Mouse (Mus musculus) granulocyte monocyte progenitor cell, adult 5-6 weeks (primary cell): Measurements from ENCODE around the gene Car15. TPM values are rescaled to one million over a fixed set of nuclear protein-coding genes. Genes with fewer than 3 reads are reported as not detected.
A peak's percentile ranks its signal among the peaks of the same experiment; 100 is the strongest.

ENCODE experiments used
- ATAC-seq: replicated peaks from 2 replicates; pipeline ENCODE4 v1.8.0; 2016; ENCODE audit warnings: mild to moderate bottlenecking, moderate TSS enrichment, inconsistent platforms; ENCODE audit not compliant: poor library complexity, severe bottlenecking
- total RNA-seq, 2 experiments: library from RNA; stranded (forward) in 1 of 2; stranded (reverse) in 1 of 2; fragments of 200-712, 200-1000 nt in 1 of 2; fragments of >200 nt in 1 of 2; fragmentation: Nextera tagmentation in 1 of 2; gene quantifications; 2 replicates each; pipeline ENCODE4 v1.2.3; 2014 to 2017

Car15 gene
- total RNA-seq (2014; fragmentation: Nextera tagmentation) (3.0 and 5.2 TPM in 2 replicates), total RNA-seq (2017) (not detected in 2 replicates)

DNA sequence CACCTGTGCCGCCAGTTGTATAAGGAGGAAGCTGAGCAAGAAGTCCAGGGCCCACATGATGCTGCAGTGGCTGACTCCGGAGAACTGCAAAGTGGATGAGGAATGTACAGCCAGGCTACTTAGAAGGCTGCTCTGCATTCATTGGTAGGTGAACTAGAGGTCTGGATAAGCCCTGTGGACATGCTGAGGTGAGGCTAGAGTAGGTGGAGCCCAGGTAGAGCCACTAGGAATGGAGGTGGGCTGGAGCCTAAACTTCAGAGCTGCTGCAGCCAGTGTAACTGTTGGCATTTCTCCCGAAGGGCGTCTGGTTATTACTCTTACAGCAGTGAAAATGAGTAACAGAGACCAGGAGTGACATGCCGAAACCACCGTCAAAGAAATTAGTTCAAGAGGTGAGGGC is at the start of gene Car15:
TSS of gene Car15 (minus strand) at position 314 of the 400 bp plus-strand sequence.
- no peak for ATAC-seq

GRCm38 (mm10) chr16:17884116-17884515 is 46.0 kb upstream of the Car15 start:
- ATAC-seq, result no peak

GRCm38 (mm10) chr16:17882196-17882595 is 44.0 kb upstream of the Car15 start:
- no peak for ATAC-seq

DNA sequence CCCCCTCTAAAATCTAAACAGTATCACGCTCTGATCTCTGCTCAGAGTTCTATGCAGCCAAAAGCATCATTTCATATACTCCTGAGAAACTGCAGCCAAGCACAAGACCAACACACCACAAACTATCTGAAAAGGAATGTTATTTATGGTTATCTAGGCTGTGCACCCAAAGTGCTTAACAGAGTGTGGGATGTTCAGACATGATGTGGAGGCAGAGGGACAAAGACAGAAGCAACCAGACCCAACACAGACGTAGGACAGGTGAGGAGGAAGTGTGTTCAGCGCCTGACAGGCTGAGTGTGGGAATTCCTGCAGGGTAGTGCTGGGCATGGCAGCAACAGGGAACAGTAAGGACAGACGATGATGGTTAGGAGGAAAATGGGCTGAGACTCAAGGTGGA is 41.4 kb upstream of the Car15 start:
- no peak for ATAC-seq

- no peak for ATAC-seq
These were observed 37.9 kb upstream of the Car15 start for GRCm38 (mm10) chr16:17876096-17876495.

DNA sequence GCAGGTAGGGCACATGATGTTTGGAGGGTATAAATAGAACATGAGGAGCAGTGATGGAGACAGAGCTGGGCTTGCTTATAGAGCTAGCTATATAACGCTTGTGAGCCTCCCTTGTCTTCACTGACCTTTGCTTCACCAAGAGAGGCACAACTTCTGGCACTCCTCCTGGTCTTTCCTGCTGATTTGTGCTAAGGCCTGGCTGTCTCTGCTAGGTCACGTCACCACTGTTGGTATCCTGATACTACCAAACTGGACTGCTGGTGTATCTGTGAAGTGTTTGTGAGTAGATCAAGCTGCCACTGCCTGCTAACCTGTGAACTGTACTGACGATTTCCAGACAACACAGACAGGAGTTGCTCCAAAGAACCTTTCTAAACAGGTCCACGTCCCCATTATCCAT is 37.0 kb upstream of the Car15 start:
- ATAC-seq, result no peak

DNA sequence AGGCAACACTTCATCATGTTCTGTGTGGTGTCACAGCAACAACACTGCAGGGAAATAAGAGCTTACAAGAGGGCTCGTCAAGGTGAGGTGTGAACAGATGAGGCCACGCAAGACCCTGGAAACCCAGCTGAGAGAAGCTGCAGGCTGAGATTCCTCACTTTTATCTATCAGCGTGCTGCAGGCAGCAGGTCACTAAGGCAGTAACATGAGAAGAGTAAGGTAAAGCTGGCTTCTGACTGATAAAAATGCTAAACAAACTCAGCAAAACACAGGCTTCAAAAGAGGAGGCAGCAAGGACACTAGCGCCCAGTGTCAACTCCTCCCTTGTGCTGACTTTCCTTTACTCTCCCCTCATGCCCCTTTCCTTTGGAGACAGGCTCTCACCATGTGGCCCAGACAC is 34.8 kb upstream of the Car15 start:
- no peak for ATAC-seq

GRCm38 (mm10) chr16:17871248-17871647 is 33.1 kb upstream of the Car15 start:
- ATAC-seq, result no peak

GRCm38 (mm10) chr16:17865770-17866169 is 27.6 kb upstream of the Car15 start:
- no peak for ATAC-seq

DNA sequence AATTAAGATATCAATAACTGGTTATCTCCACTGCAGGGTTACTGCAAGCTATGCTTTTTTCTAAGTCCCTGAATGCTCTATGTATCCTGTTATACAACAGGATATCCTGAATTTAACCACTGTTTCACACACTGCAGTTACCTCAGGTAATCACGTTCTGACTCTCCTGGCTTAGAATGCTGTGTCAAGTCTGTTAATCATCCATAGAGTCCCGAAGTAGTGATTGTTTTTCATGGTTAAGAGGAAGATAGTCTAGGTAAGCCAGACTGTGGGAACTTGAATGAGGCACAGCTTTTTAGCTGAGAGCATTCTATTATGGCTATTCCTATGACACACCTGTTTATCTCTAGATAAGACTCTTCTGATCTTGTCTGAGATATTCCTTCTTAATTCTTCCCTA is 27.1 kb upstream of the Car15 start:
- ATAC-seq, result no peak

- no peak for ATAC-seq
These were observed 20.4 kb upstream of the Car15 start for GRCm38 (mm10) chr16:17858592-17858991.

DNA sequence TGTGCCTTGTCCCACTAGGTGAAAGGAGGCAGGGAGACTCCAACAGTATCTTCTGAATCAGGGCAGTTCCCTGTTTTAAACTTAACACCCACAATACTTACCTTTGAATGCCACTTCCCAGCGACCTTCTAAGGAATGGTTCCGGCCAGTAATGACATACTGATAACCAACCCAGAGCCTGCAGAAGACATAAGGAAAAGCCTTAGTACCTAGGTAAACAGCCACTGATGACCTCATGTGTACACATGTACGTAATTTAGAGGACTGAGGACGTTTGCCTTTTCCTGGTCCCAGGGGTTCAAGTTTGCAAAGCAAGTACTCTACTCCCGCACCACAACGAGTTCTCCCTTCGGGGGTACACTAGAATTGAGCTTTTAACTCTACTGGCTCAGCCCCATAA is 19.0 kb upstream of the Car15 start:
- ATAC-seq, result no peak

DNA sequence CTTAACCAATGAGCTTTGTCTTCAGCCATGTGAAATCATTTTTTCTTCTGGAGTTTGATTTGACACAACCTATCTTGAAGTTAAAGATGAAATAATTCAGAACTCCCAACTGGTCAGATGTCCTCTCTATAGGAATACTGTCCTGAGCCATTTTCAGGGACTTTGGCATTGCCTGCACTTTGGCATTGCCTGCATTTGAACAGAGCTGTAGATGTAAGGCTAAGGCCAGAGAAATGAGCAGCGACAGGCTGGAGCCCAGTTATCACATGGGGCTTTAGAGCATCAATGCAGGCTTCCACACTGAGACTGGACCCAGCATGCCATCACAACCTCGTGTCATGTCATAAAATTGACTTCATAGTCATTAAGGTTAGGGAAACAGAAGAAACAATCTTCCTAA is 15.1 kb upstream of the Car15 start:
- ATAC-seq, result no peak

GRCm38 (mm10) chr16:17851860-17852259 is 13.7 kb upstream of the Car15 start:
- ATAC-seq, result no peak

DNA sequence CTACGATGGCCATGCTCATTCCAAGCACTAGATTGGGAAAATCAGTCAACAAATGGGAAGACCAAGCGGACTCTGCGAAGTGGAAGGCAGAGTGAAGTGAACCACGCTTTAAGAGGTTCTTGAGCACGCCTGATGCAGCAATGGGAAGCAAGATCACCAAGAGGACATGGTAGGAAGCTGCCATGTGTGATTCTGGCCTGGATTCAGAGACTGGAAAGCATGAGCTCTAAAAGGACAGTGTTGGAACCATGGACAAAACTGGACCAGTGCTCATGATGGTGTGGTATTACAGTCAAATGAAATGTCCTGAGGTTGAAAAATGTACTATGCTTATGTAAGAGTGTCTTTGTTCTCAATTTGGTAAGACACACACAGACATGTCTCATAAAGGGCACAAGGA is 13.2 kb upstream of the Car15 start:
- ATAC-seq, result no peak

- no peak for ATAC-seq
These were observed 11.3 kb upstream of the Car15 start for GRCm38 (mm10) chr16:17849486-17849885.

DNA sequence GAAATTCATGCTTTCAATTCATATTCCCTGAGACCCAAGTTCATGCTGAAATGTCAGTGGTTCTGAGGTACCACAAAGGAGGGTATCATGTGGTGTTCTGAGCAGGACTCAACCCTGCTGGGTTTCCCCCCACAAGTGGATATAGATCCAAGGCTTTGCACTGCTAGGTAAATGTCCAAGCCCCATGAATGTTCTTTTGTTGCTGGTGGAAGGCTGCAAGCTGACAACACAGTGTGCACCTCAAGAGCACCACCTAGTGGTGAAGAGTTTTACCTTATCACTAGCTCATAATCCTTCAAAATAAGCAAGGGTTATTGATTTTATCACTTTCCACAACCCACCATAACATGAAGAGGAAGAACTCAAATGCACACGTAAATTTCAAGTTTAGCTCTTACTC is 10.8 kb upstream of the Car15 start:
- ATAC-seq, result 0 out of 2 replicates have a peak, but pooled peaks have one; percentile 50

- no peak for ATAC-seq
These were observed 10.3 kb upstream of the Car15 start for GRCm38 (mm10) chr16:17848431-17848830.

DNA sequence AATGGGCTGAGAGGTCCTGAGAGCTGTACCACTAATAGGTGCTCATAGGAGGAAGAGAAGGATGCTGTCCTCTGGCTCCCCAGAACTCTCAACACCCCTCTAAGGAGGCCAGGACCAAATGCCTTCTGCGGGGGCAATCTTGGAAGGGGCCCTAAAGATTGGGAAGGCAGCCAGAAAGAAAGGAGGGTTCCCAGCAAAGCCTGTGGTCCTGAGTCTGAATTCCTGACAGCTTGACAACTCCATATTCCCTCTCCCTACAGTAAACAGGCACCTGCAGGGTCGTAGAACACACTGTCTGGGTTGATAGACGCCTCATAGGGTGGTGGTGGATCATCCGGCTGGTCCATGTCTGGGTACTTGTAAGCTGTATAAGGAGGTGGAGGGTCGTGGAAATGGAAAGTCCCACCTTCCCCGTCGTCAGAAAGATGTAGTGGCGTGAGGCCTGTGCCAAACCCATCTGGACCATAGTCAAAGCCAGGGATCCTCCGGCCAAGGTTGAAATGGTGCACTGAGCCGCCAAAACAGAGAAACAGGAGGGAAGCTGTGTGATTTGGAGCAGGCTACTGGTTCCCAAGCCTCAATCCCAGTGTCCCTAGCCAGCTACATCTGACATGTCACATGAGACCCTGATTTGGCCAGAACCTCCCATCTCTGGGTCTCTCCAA is 5.7 kb upstream of the Car15 start:
- ATAC-seq, result no peak

DNA sequence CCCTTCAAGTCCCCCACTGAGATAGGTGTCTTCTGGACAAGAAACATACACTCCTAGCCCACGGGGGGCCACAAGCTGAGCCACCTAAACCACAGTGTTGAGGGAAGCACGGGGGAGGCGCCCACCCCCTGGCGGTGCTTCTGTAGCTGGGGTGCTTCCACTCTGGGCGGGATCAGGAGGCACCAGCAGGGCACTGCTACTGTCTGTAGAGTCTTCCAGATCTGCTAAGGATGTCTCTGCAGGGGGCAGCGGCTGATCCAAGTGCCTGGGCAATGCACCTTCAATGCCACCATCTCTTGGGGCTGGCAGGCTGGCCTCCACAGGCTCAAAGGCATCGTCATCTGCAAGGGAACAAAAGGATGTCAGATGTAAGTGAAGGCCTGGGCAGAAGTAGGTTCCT is 4.3 kb upstream of the Car15 start:
- no peak for ATAC-seq

GRCm38 (mm10) chr16:17839976-17840375 is 1.8 kb upstream of the Car15 start:
- no peak for ATAC-seq

DNA sequence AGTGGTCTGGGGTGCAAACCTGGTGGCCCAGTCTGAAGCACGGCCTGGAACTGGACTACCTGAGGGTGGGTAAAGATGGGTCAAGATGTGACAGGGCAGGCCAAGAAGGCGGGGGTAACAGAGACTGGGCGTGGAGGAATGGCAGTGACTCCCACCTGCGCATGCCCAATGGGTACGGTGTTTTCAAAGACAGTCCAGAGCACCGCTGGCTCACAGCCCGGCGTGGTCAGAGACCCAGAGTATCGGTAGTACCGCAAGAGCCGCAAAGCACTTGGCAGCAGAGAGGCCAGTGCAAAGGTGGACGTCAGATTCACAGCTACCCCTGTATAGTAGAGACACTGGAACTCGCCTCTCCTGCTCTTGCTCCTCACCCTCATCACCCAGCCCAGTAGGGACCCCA is 2.7 kb downstream of the Car15 start:
- no peak for ATAC-seq

DNA sequence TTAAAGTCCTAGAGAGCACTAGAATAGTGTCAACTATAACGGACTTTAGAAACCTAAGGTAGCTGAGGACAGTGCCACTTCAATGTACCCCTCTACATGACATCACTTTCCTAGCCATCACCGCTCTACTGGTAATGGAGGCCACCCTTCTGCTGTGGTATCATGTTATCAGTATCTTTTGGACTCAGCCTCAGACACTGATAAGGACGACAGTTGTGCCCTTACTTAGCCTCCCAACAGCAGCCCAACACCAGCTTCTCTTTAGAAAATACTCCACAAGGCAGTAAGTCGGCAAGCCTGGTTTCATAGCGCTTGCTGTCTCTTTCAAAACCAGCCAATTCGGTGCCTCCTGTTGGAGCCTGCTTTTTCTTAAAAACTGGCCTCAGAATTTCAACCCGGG is 3.6 kb downstream of the Car15 start:
- ATAC-seq, result no peak
